Mouse (Mus musculus) limb, embryonic 13.5 days (tissue): ENCODE data around the gene Disc1. TPM values are rescaled to one million over a fixed set of nuclear protein-coding genes. Genes with fewer than 3 reads are reported as not detected.

Experiments used
- ATAC-seq: fragments of 200-750 bp; cut with Nextera tagmentation; 2 replicates; pipeline ENCODE4 v1.8.0; 2017; ENCODE audit warnings: low read depth, moderate number of reproducible peaks, moderate TSS enrichment; ENCODE audit not compliant: low FRiP score
- H3K27ac ChIP-seq: fragments of 300-500 bp; sonication (generic); 2 replicates; pipeline ENCODE4 v1.5.1; 2015; ENCODE audit warnings: inconsistent platforms, mild to moderate bottlenecking, moderate library complexity
- H3K27me3 ChIP-seq: fragments of 300-500 bp; sonication (generic); 2 replicates; pipeline ENCODE4 v1.6.1; 2015; ENCODE audit warnings: mild to moderate bottlenecking, inconsistent platforms
- H3K36me3 ChIP-seq: fragments of 300-500 bp; sonication (generic); 2 replicates; pipeline ENCODE4 v1.6.1; 2015; ENCODE audit warnings: inconsistent platforms, mild to moderate bottlenecking, moderate library complexity
- H3K4me1 ChIP-seq: fragments of 300-500 bp; sonication (generic); 2 replicates; pipeline ENCODE4 v1.6.1; 2015; ENCODE audit warnings: inconsistent platforms
- H3K4me2 ChIP-seq: fragments of 300-500 bp; sonication (generic); replicated peaks from 2 replicates; pipeline ENCODE4 v1.6.1; 2015; ENCODE audit warnings: inconsistent platforms, mild to moderate bottlenecking, moderate library complexity
- H3K4me3 ChIP-seq: fragments of 300-500 bp; sonication (generic); 2 replicates; pipeline ENCODE4 v1.5.1; 2015; ENCODE audit warnings: moderate library complexity, mild to moderate bottlenecking, inconsistent platforms
- H3K9ac ChIP-seq: fragments of 300-500 bp; sonication (generic); 2 replicates; pipeline ENCODE4 v1.6.1; 2015; ENCODE audit warnings: mild to moderate bottlenecking, inconsistent platforms
- H3K9me3 ChIP-seq: fragments of 300-500 bp; sonication (generic); 2 replicates; pipeline ENCODE4 v1.6.1; 2016; ENCODE audit warnings: inconsistent platforms
- WGBS: fragments of 180-500 bp; shearing (Covaris S2); methylation state at CpG from one replicate; pipeline ENCODE4 v1.1.7; 2015; 5-methylcytosine and 5-hydroxymethylcytosine counted together
- polyA plus RNA-seq: library from polyadenylated mRNA; unstranded; fragments of >200 nt; fragmentation: Nextera tagmentation; extraction: Ambion mirVana; gene quantifications from 2 replicates; pipeline ENCODE4 v1.2.1, GENCODE M21; 2015

The Disc1 gene
- polyA plus RNA-seq, 1 experiment from 2014 or later: 2.9 TPM

GRCm38 (mm10) chr8:125258806-125259500 is 205.0 kb downstream of the Disc1 start:
- 74% methylated on average over 8 of the region's 8 CpGs for whole genome bisulfite sequencing
- ATAC-seq: no peak
- no peaks in the 10 kb centered on the region for H3K27me3 ChIP-seq
- no peak overlapping the region for H3K4me3 ChIP-seq
- H3K4me1 ChIP-seq: peaks cover 29% of the 10 kb centered on the region
- no peak overlapping the region for H3K4me2 ChIP-seq
- H3K36me3 ChIP-seq: no peaks in the 10 kb centered on the region
- H3K27ac ChIP-seq: no peak overlapping the region
- H3K9ac ChIP-seq: no peak overlapping the region
- H3K9me3 ChIP-seq: no peaks in the 10 kb centered on the region

- Histone ChIP-seq H3K27ac (no peak overlapping the region), H3K4me3 (no peak overlapping the region), H3K36me3 (no peaks in the 10 kb centered on the region), H3K9ac (no peak overlapping the region), H3K4me2 (no peak overlapping the region), H3K9me3 (no peaks in the 10 kb centered on the region), H3K27me3 (no peaks in the 10 kb centered on the region), H3K4me1 (no peaks in the 10 kb centered on the region)
- ATAC-seq: no peak
- 83% methylated on average over 6 of the region's 6 CpGs for WGBS
Observed at GRCm38 (mm10) chr8:125268181-125268705, 214.2 kb downstream of the Disc1 start.

GRCm38 (mm10) chr8:125270292-125270691 is 216.3 kb downstream of the Disc1 start:
- Histone ChIP-seq H3K9me3 (peaks cover 4% of the 10 kb centered on the region), H3K36me3 (no peaks in the 10 kb centered on the region), H3K4me2 (no peak overlapping the region), H3K27me3 (no peaks in the 10 kb centered on the region), H3K9ac (no peak overlapping the region), H3K4me1 (no peaks in the 10 kb centered on the region), H3K27ac (no peak overlapping the region), H3K4me3 (no peak overlapping the region)
- 80% methylated on average over 7 of the region's 7 CpGs for WGBS
- ATAC-seq: no peak

- H3K9ac ChIP-seq: no peak overlapping the region
- H3K9me3 ChIP-seq: peaks cover 6% of the 10 kb centered on the region
- no peaks in the 10 kb centered on the region for H3K4me1 ChIP-seq
- WGBS: 71% methylated on average over 5 of the region's 5 CpGs
- ATAC-seq: peak; percentile 54; the same call in 1 of the 2 replicates
- H3K36me3 ChIP-seq: no peaks in the 10 kb centered on the region
- no peak overlapping the region for H3K4me2 ChIP-seq
- H3K27me3 ChIP-seq: no peaks in the 10 kb centered on the region
- H3K27ac ChIP-seq: no peak overlapping the region
- H3K4me3 ChIP-seq: no peak overlapping the region
Observed at GRCm38 (mm10) chr8:125271357-125271756, 217.4 kb downstream of the Disc1 start.

GRCm38 (mm10) chr8:125272089-125272866 is 218.3 kb downstream of the Disc1 start:
- Histone ChIP-seq H3K4me2 (no peak overlapping the region), H3K27ac (no peak overlapping the region), H3K36me3 (no peaks in the 10 kb centered on the region), H3K27me3 (peaks cover under 1% of the 10 kb centered on the region; the same call in 1 of the 2 replicates), H3K4me1 (peaks cover 2% of the 10 kb centered on the region; the same call in 1 of the 2 replicates), H3K9me3 (peaks cover 6% of the 10 kb centered on the region), H3K9ac (no peak overlapping the region), H3K4me3 (no peak overlapping the region)
- 76% methylated on average over 13 of the region's 13 CpGs for whole genome bisulfite sequencing
- ATAC-seq: no peak

- WGBS: 9% methylated on average over 11 of the region's 11 CpGs
- Histone ChIP-seq H3K9ac (no peak overlapping the region), H3K36me3 (no peaks in the 10 kb centered on the region), H3K27ac (no peak overlapping the region), H3K27me3 (peaks cover 12% of the 10 kb centered on the region), H3K9me3 (peaks cover 6% of the 10 kb centered on the region), H3K4me1 (peaks cover 24% of the 10 kb centered on the region), H3K4me3 (no peak overlapping the region), H3K4me2 (no peak overlapping the region)
- ATAC-seq: no peak
Observed at GRCm38 (mm10) chr8:125277071-125277682, 223.2 kb downstream of the Disc1 start.

- Histone ChIP-seq H3K9me3 (peaks cover 6% of the 10 kb centered on the region), H3K4me3 (no peak overlapping the region), H3K9ac (no peak overlapping the region), H3K27me3 (peaks cover 12% of the 10 kb centered on the region), H3K36me3 (no peaks in the 10 kb centered on the region), H3K27ac (no peak overlapping the region), H3K4me2 (no peak overlapping the region), H3K4me1 (peaks cover 35% of the 10 kb centered on the region)
- ATAC-seq: no peak
- 86% methylated on average over 2 of the region's 2 CpGs for WGBS
Observed at GRCm38 (mm10) chr8:125279156-125279555, 225.2 kb downstream of the Disc1 start.

GRCm38 (mm10) chr8:125279892-125280291 is 225.9 kb downstream of the Disc1 start:
- Histone ChIP-seq H3K27ac (no peak overlapping the region), H3K4me3 (no peak overlapping the region), H3K36me3 (no peaks in the 10 kb centered on the region), H3K4me2 (no peak overlapping the region), H3K9ac (no peak overlapping the region), H3K27me3 (peaks cover 12% of the 10 kb centered on the region), H3K4me1 (peaks cover 35% of the 10 kb centered on the region), H3K9me3 (peaks cover 5% of the 10 kb centered on the region)
- WGBS: 13% methylated on average over 4 of the region's 4 CpGs
- ATAC-seq: no peak

GRCm38 (mm10) chr8:125282531-125282930 is 228.5 kb downstream of the Disc1 start:
- Histone ChIP-seq H3K27ac (0 out of 2 replicates have a peak overlapping the region, but pooled peaks have one; percentile 10), H3K27me3 (peaks cover 10% of the 10 kb centered on the region), H3K4me1 (peaks cover 49% of the 10 kb centered on the region), H3K9ac (no peak overlapping the region), H3K4me3 (no peak overlapping the region), H3K4me2 (no peak overlapping the region), H3K36me3 (no peaks in the 10 kb centered on the region), H3K9me3 (no peaks in the 10 kb centered on the region)
- peak; percentile 38; the same call in 1 of the 2 replicates for ATAC-seq
- 41% methylated on average over 7 of the region's 7 CpGs for WGBS

GRCm38 (mm10) chr8:125283542-125283941 is 229.5 kb downstream of the Disc1 start:
- no peaks in the 10 kb centered on the region for H3K9me3 ChIP-seq
- no peaks in the 10 kb centered on the region for H3K36me3 ChIP-seq
- H3K27me3 ChIP-seq: peaks cover 3% of the 10 kb centered on the region
- peaks cover 51% of the 10 kb centered on the region for H3K4me1 ChIP-seq
- ATAC-seq: no peak
- 64% methylated on average over 6 of the region's 6 CpGs for WGBS
- no peak overlapping the region for H3K4me2 ChIP-seq
- H3K4me3 ChIP-seq: no peak overlapping the region
- H3K9ac ChIP-seq: no peak overlapping the region
- H3K27ac ChIP-seq: 0 out of 2 replicates have a peak overlapping the region, but pooled peaks have one; percentile 10

- H3K9ac ChIP-seq: no peak overlapping the region
- no peak overlapping the region for H3K4me2 ChIP-seq
- H3K27ac ChIP-seq: no peak overlapping the region
- no peak for ATAC-seq
- WGBS: 43% methylated on average over 4 of the region's 4 CpGs
- no peaks in the 10 kb centered on the region for H3K9me3 ChIP-seq
- no peaks in the 10 kb centered on the region for H3K36me3 ChIP-seq
- H3K4me1 ChIP-seq: peaks cover 45% of the 10 kb centered on the region
- H3K27me3 ChIP-seq: no peaks in the 10 kb centered on the region; the same call in 1 of the 2 replicates
- no peak overlapping the region for H3K4me3 ChIP-seq
Observed at GRCm38 (mm10) chr8:125284875-125285274, 230.9 kb downstream of the Disc1 start.

- Histone ChIP-seq H3K4me2 (no peak overlapping the region), H3K36me3 (no peaks in the 10 kb centered on the region), H3K9ac (no peak overlapping the region), H3K9me3 (no peaks in the 10 kb centered on the region), H3K4me3 (no peak overlapping the region), H3K27ac (no peak overlapping the region), H3K27me3 (no peaks in the 10 kb centered on the region; the same call in 1 of the 2 replicates), H3K4me1 (peaks cover 40% of the 10 kb centered on the region)
- WGBS: 78% methylated on average over 8 of the region's 8 CpGs
- ATAC-seq: no peak
Observed at GRCm38 (mm10) chr8:125285391-125285790, 231.4 kb downstream of the Disc1 start.
